Mouse (Mus musculus) MEL (cell line): ENCODE measurements around the gene Fam178b.

Experiments used
- CHD2 ChIP-seq: IDR thresholded peaks from 2 replicates; pipeline ENCODE4 v1.6.1; 2011; ENCODE audit warnings: low read length, improper control_type of control experiment
- CTCF ChIP-seq, 3 experiments: IDR thresholded peaks in 2 of 3; conservative IDR thresholded peaks in 1 of 3; 2 replicates each; pipeline ENCODE4 v1.5.1; 2011 to 2012; ENCODE audit warnings: low read length in 3 of 3, low read depth in 2 of 3, mild to moderate bottlenecking in 2 of 3, improper control_type of control experiment in 1 of 3, inconsistent platforms in 1 of 3, mixed read lengths in 1 of 3, moderate library complexity in 1 of 3; ENCODE audit not compliant: control insufficient read depth in 1 of 3, insufficient read depth in 1 of 3, poor library complexity in 1 of 3, severe bottlenecking in 1 of 3
- MEF2A ChIP-seq: IDR thresholded peaks from 2 replicates; pipeline ENCODE4 v1.6.1; 2014; ENCODE audit warnings: low read depth, mild to moderate bottlenecking, inconsistent platforms, low read length, improper control_type of control experiment; ENCODE audit not compliant: poor library complexity, insufficient replicate concordance, severe bottlenecking; ENCODE audit errors: extremely low read depth
- NELFE ChIP-seq: IDR thresholded peaks from 2 replicates; pipeline ENCODE4 v1.6.1; 2011; ENCODE audit warnings: low read depth, low read length, improper control_type of control experiment
- RCOR1 ChIP-seq: IDR thresholded peaks from 2 replicates; pipeline ENCODE4 v1.6.1; 2012; ENCODE audit warnings: low read depth, mild to moderate bottlenecking, inconsistent platforms, low read length, improper control_type of control experiment

GRCm38 (mm10) chr1:36574196-36574955 is 108.6 kb downstream of the Fam178b start:
- no peak for TF ChIP-seq CTCF (IDR thresholded peaks at IDR 0.05 in 2 of 3, conservative IDR thresholded peaks at IDR 0.05 in 1 of 3; ENCODE audit: control insufficient read depth in 1 of 3, insufficient read depth in 1 of 3, low read depth in 2 of 3, low read length in 3 of 3, poor library complexity in 1 of 3, severe bottlenecking in 1 of 3)
- no peak for TF ChIP-seq NELFE
- no peak for TF ChIP-seq CHD2
- no peak for TF ChIP-seq MEF2A
- no peak for TF ChIP-seq RCOR1
